Mouse (Mus musculus) neural tube, embryonic 14.5 days (tissue): Measurements from ENCODE around the gene Myrfl. TPM values are rescaled to one million over a fixed set of nuclear protein-coding genes. Genes with fewer than 3 reads are reported as not detected.

Source experiments
- ATAC-seq: fragments of 200-750 bp; cut with Nextera tagmentation; 2 replicates; pipeline ENCODE4 v1.8.0; 2017; ENCODE audit warnings: low read depth, mild to moderate bottlenecking, moderate TSS enrichment, moderate library complexity
- H3K27ac ChIP-seq: fragments of 300-500 bp; sonication (generic); 2 replicates; pipeline ENCODE4 v1.5.1; 2014; ENCODE audit warnings: low read depth, mild to moderate bottlenecking, control low read depth, low read length, moderate library complexity, mixed read lengths
- H3K27me3 ChIP-seq: fragments of 300-500 bp; sonication (generic); 2 replicates; pipeline ENCODE4 v1.6.1; 2014; ENCODE audit warnings: low read length; ENCODE audit not compliant: control insufficient read depth, insufficient read depth
- H3K36me3 ChIP-seq: fragments of 300-500 bp; sonication (generic); 2 replicates; pipeline ENCODE4 v1.6.1; 2014; ENCODE audit warnings: low read length, mixed read lengths; ENCODE audit not compliant: control insufficient read depth, insufficient read depth
- H3K4me1 ChIP-seq: fragments of 300-500 bp; sonication (generic); 2 replicates; pipeline ENCODE4 v1.6.1; 2014; ENCODE audit warnings: low read length; ENCODE audit not compliant: control insufficient read depth, insufficient read depth
- H3K4me2 ChIP-seq: fragments of 300-500 bp; sonication (generic); 2 replicates; pipeline ENCODE4 v1.6.1; 2014; ENCODE audit warnings: mild to moderate bottlenecking, low read depth, low read length, control low read depth
- H3K4me3 ChIP-seq: fragments of 300-500 bp; sonication (generic); 2 replicates; pipeline ENCODE4 v1.5.1; 2014; ENCODE audit warnings: low read depth, low read length, control low read depth, mixed read lengths
- H3K9ac ChIP-seq: fragments of 300-500 bp; sonication (generic); replicated peaks from 2 replicates; pipeline ENCODE4 v1.6.1; 2014; ENCODE audit warnings: low read depth, mild to moderate bottlenecking, control low read depth, low read length, mixed read lengths
- H3K9me3 ChIP-seq: fragments of 300-500 bp; sonication (generic); 2 replicates; pipeline ENCODE4 v1.6.1; 2016; ENCODE audit warnings: low read length; ENCODE audit not compliant: control insufficient read depth
- WGBS: fragments of 180-500 bp; shearing (Covaris S2); extraction: QIAGEN DNeasy Blood & Tissue Kit; methylation state at CpG from one replicate; pipeline ENCODE4 v1.1.7; 2014; 5-methylcytosine and 5-hydroxymethylcytosine counted together
- polyA plus RNA-seq: library from polyadenylated mRNA; unstranded; fragments of >200 nt; fragmentation: Nextera tagmentation; extraction: Ambion mirVana; gene quantifications from 2 replicates; pipeline ENCODE4 v1.2.1, GENCODE M21; 2014

Gene Myrfl
- polyA plus RNA-seq, 1 experiment from 2014 or later: 0.20 TPM

DNA sequence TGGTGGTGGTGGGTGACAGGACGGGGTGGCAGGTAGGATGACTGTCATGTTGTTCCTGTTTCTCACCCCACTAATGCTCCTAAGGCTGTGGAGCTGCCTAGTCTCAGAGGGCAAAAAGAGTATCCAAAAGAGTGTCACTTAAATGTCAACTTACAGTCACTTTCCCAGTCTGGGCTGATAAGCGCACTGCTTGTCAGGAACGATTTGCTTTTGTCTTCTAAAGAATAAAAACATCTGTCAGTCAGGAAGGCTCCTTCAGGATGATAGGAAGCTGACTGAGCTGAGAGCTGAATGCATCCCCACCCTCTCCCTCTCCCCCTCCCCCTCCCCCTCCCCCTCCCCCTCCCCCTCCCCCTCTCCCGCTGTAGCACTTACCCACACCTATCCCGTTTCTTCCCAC, 113.7 kb downstream of the Myrfl start:
- Histone ChIP-seq H3K9ac (no peak overlapping the region), H3K4me2 (no peak overlapping the region), H3K4me3 (no peak overlapping the region), H3K27ac (no peak overlapping the region), H3K9me3 (no peaks in the 10 kb centered on the region), H3K4me1 (no peaks in the 10 kb centered on the region), H3K27me3 (no peaks in the 10 kb centered on the region), H3K36me3 (no peaks in the 10 kb centered on the region)
- 79% methylated on average over 3 of the region's 5 CpGs for WGBS
- no peak for ATAC-seq

DNA sequence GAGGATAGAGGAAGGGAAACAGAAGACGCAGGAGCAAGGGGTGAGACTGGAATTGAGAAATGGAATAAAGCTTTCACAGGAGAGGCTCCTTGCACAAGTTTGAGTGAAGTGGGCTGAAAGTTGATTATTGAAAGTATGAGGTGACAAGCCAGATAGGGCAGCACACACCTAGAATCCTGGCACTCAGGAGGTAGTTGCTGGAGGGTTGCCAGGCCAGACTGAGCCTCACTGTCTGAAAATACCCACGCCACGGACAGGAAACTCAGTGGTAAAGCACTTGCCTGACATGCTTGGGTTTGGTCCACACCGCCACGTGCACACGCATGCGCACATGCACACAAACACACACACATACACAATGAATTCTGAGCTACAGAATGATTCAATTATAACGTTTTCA, 118.8 kb downstream of the Myrfl start:
- no peaks in the 10 kb centered on the region for H3K36me3 ChIP-seq
- H3K4me3 ChIP-seq: no peak overlapping the region
- peaks cover 14% of the 10 kb centered on the region for H3K4me1 ChIP-seq
- no peak overlapping the region for H3K4me2 ChIP-seq
- 96% methylated on average over 8 of the region's 8 CpGs for WGBS
- ATAC-seq: no peak
- H3K9me3 ChIP-seq: no peaks in the 10 kb centered on the region
- no peaks in the 10 kb centered on the region for H3K27me3 ChIP-seq
- H3K27ac ChIP-seq: no peak overlapping the region
- no peak overlapping the region for H3K9ac ChIP-seq

DNA sequence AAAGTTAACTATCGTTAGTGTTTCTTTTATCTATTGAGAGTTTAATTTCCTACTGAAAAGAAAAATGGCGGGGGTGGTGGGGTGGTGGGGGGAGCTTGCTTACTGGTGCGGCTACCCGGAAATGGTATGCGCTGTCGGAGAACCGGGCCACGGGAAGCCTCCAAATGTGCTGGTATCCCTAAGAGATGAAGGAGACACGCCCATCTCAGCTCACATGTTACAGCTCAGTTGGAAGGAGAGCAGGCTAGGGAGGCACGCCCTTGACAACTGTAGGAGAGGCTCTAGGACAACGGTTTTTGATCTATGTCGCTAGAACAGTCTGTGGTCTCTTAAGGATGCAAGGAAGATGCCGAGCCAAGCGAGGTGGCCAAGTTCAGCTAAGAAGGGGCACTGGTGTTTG, 119.9 kb downstream of the Myrfl start:
- no peak overlapping the region for H3K4me3 ChIP-seq
- 86% methylated on average over 14 of the region's 14 CpGs for WGBS
- no peak for ATAC-seq
- no peak overlapping the region for H3K9ac ChIP-seq
- peaks cover 14% of the 10 kb centered on the region for H3K4me1 ChIP-seq
- H3K27me3 ChIP-seq: no peaks in the 10 kb centered on the region
- no peaks in the 10 kb centered on the region for H3K36me3 ChIP-seq
- no peak overlapping the region for H3K27ac ChIP-seq
- no peaks in the 10 kb centered on the region for H3K9me3 ChIP-seq
- no peak overlapping the region for H3K4me2 ChIP-seq

GRCm38 (mm10) chr10:116773846-116774750, 122.6 kb downstream of the Myrfl start:
- peak; percentile 58 for ATAC-seq
- Histone ChIP-seq H3K9me3 (no peaks in the 10 kb centered on the region), H3K4me1 (peaks cover 14% of the 10 kb centered on the region), H3K27ac (peak overlapping the region; percentile 28; the same call in 1 of the 2 replicates), H3K4me3 (no peak overlapping the region), H3K36me3 (no peaks in the 10 kb centered on the region), H3K4me2 (no peak overlapping the region), H3K27me3 (no peaks in the 10 kb centered on the region), H3K9ac (0 out of 2 replicates have a peak overlapping the region, but pooled peaks have one; percentile 2)
- 24% methylated on average over 15 of the region's 15 CpGs for WGBS

DNA sequence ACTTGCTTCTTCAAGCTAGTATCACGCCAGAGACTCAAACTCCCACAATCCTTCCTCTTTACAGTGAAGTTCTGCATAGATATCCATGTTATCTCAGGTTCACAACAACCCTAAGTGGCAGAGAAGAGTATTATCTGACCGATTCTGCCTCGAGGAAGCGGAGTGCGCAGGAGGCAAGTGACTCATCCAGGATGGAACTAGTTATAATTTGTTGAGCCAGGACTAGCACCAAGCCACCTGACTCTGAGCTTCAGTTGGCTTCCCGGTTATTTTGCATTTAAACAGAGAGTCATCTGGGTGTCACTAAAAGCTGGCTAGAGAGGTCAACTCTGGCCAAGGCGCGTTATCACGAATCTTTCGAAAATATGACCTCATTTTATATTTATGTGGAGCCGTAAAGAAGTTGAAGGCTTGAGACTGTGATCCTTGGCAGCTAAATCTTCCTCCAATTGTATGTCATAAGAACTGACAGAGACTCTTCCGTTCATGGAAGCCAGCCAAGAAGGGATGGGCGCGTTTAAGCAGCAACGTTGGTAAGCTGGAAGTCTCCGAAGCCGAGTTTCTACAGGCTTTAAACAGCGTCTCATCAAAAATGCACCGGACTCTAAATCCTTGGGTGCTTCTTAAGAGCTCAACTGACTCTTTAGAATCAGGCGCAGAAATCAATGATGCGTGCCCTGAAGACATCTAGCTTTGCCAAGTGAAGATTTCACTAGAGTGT, 125.3 kb downstream of the Myrfl start:
- Histone ChIP-seq H3K27ac (no peak overlapping the region), H3K36me3 (no peaks in the 10 kb centered on the region), H3K27me3 (no peaks in the 10 kb centered on the region), H3K9me3 (no peaks in the 10 kb centered on the region), H3K9ac (no peak overlapping the region), H3K4me2 (no peak overlapping the region), H3K4me1 (peaks cover 17% of the 10 kb centered on the region), H3K4me3 (no peak overlapping the region)
- WGBS: 76% methylated on average over 21 of the region's 21 CpGs
- no peak for ATAC-seq

DNA sequence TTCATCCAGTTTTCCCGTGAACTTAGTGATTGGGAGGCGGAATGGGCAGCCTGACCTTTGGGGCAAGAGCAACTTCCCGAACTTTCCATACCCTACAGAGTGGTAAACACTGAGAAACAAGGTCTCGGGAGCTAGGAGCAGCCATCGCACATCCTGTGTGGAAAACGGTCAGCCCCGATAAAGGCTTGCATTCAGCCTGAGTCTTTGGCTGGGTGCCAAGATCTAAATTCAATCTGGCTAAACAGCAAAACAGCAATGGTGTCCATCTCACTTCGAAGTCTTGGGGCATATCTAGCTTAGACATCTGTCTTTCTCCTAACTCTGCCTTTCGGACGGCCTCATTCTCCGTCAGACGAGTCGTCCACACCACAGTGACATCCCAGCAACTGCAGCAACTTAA, 128.1 kb downstream of the Myrfl start:
- WGBS: 51% methylated on average over 13 of the region's 13 CpGs
- ATAC-seq: 0 out of 2 replicates have a peak, but pooled peaks have one; percentile 39
- H3K9ac ChIP-seq: no peak overlapping the region
- H3K4me1 ChIP-seq: peaks cover 3% of the 10 kb centered on the region
- H3K27ac ChIP-seq: no peak overlapping the region
- H3K4me3 ChIP-seq: no peak overlapping the region
- no peak overlapping the region for H3K4me2 ChIP-seq
- no peaks in the 10 kb centered on the region for H3K36me3 ChIP-seq
- no peaks in the 10 kb centered on the region for H3K9me3 ChIP-seq
- no peaks in the 10 kb centered on the region for H3K27me3 ChIP-seq

- no peak for ATAC-seq
- no peaks in the 10 kb centered on the region for H3K36me3 ChIP-seq
- H3K9me3 ChIP-seq: no peaks in the 10 kb centered on the region
- WGBS: 80% methylated on average over 6 of the region's 6 CpGs
- no peak overlapping the region for H3K4me2 ChIP-seq
- H3K9ac ChIP-seq: no peak overlapping the region
- H3K4me1 ChIP-seq: peaks cover 3% of the 10 kb centered on the region; the same call in 1 of the 2 replicates
- no peak overlapping the region for H3K4me3 ChIP-seq
- no peak overlapping the region for H3K27ac ChIP-seq
- no peaks in the 10 kb centered on the region for H3K27me3 ChIP-seq
Observed at GRCm38 (mm10) chr10:116766525-116766924, 130.2 kb downstream of the Myrfl start.

- Histone ChIP-seq H3K36me3 (no peaks in the 10 kb centered on the region), H3K27me3 (no peaks in the 10 kb centered on the region), H3K27ac (peak overlapping the region; percentile 39; the same call in 1 of the 2 replicates), H3K9me3 (no peaks in the 10 kb centered on the region), H3K4me2 (no peak overlapping the region), H3K4me3 (no peak overlapping the region), H3K4me1 (peaks cover 2% of the 10 kb centered on the region; the same call in 1 of the 2 replicates), H3K9ac (no peak overlapping the region)
- ATAC-seq: 0 out of 2 replicates have a peak, but pooled peaks have one; percentile 31
- WGBS: 61% methylated on average over 4 of the region's 4 CpGs
Observed at GRCm38 (mm10) chr10:116761476-116762068, 135.1 kb downstream of the Myrfl start.
